Mouse (Mus musculus): Measurements from ENCODE around the gene Cdyl2. TPM values are rescaled to one million over a fixed set of nuclear protein-coding genes. Genes with fewer than 3 reads are reported as not detected.

The Cdyl2 gene
- polyA plus RNA-seq, 3 experiments from 2014 or later: 7.8 to 21.9 (median 14.5) TPM

GRCm38 (mm10) chr8:116538763-116539162 lies 194.0 kb downstream of the Cdyl2 start:
- ATAC-seq: no peak

- ATAC-seq: no peak
These were observed 196.0 kb downstream of the Cdyl2 start for GRCm38 (mm10) chr8:116536786-116537185.

- no peak for ATAC-seq
These were observed 199.7 kb downstream of the Cdyl2 start for GRCm38 (mm10) chr8:116533081-116533480.

GRCm38 (mm10) chr8:116528736-116529135 lies 204.1 kb downstream of the Cdyl2 start:
- ATAC-seq: no peak

GRCm38 (mm10) chr8:116524915-116525314 lies 207.9 kb downstream of the Cdyl2 start:
- no peak for ATAC-seq

Other genes starting within 250 kb of the Cdyl2 start
- not detected for gene Dynlrb2, start 228.0 kb downstream of the Cdyl2 start, polyA plus RNA-seq (2017; shearing (Covaris generic))
- gene Cmc2, start 188.5 kb upstream of the Cdyl2 start, polyA plus RNA-seq (2017; shearing (Covaris generic)): 10 to 100 TPM; 23.1 to 79.6 (median 36.6) TPM
- gene Cenpn, start 188.7 kb upstream of the Cdyl2 start, polyA plus RNA-seq (2017; shearing (Covaris generic)): 10 to 100 TPM in 1 of 3 experiments, 1 to 10 TPM in 2; 3.3 to 22.4 (median 3.9) TPM
- 1 to 10 TPM; 7.5 to 9.0 (median 7.7) TPM for gene Atmin, start 210.4 kb upstream of the Cdyl2 start, polyA plus RNA-seq (2017; shearing (Covaris generic))
- under 1 TPM in 1 of 3 experiments, not detected in 2; 0.25 TPM for gene 1700030J22Rik, start 246.0 kb upstream of the Cdyl2 start, polyA plus RNA-seq (2017; shearing (Covaris generic))